Mouse (Mus musculus): ENCODE measurements at regions not wholly inside any gene's neighbourhood (a gene's known extent, or its start where the extent isn't known, plus 50 kb on each side); places are given as distances from the start of the nearest gene placed in this dataset.
A peak's percentile ranks its signal among the peaks of the same experiment; 100 is the strongest.

- DNase-seq = no peak
These were observed 205.8 kb upstream of the Jarid2 start for GRCm38 (mm10) chr13:44523516-44523915.

GRCm38 (mm10) chr13:44530867-44531564 is 198.3 kb upstream of the Jarid2 start:
- DNase-seq = no peak

- DNase-seq = no peak
These were observed 196.6 kb upstream of the Jarid2 start for GRCm38 (mm10) chr13:44532631-44533180.

- no peak for DNase-seq
These were observed 194.6 kb upstream of the Jarid2 start for GRCm38 (mm10) chr13:44534575-44535080.

GRCm38 (mm10) chr13:44535441-44535840 is 193.8 kb upstream of the Jarid2 start:
- no peak for DNase-seq

- DNase-seq = no peak
These were observed 191.0 kb upstream of the Jarid2 start for GRCm38 (mm10) chr13:44538238-44538637.

GRCm38 (mm10) chr13:44540401-44540800 is 188.9 kb upstream of the Jarid2 start:
- no peak for DNase-seq

DNA sequence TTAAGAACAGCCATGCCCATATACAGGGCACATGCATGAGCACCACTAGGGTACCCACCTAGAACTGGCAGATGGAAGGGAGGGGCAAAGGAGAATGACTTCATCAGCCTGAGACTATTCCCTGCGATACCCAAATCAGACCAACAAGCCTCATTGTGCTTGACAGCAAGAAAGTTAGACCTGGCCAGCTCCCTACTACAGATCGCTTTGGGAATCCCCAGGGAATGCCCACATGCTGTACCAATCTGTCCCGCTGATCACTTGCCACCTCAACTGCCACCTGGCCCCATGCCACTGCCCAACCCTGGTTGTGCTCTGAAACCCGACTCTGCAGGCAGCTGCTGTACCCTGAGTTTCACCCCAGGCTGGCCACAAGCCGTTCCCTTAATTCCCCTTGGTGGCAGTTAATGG is 188.0 kb upstream of the Jarid2 start:
- peak; percentile 80 to 82 for DNase-seq

GRCm38 (mm10) chr13:44544786-44545185 is 184.5 kb upstream of the Jarid2 start:
- peak; percentile 14 to 25 for DNase-seq

DNA sequence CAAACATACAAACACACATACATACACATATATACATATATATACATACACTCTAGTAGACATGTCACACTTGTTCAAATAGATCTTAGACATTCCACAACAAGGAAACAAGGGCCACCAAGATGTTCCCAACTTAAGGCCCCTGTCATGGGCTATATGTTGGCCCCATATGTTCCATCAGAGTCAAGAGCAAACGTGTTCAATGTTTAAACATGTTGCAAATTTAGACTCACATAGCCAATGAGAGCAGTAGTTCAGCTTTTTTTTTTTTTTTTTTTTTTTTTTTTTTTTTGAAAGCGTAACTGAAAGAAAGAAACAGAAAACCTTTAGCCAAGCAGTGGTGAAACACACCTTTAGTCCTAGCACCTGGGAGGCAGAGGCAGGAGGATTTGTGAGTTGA is 183.0 kb upstream of the Jarid2 start:
- DNase-seq = no peak

DNA sequence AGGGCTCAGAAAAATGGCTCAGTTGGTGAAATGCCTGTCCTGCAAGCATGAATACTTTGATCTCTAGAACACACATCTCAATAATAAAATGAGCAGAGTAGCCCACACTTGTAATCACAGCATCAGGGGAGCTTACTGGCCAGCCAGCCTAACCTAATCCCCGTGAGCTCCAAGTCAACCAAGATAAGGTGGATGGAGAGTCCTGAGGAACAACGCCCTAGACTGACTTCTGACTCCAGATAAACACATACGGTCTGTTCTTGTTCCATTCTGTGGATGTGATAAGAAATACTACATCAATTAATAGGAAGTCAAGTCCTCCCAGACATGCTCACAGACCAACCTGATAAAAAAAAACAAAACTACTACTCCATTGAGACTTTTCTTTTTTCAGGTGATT is 180.4 kb upstream of the Jarid2 start:
- DNase-seq = no peak

DNA sequence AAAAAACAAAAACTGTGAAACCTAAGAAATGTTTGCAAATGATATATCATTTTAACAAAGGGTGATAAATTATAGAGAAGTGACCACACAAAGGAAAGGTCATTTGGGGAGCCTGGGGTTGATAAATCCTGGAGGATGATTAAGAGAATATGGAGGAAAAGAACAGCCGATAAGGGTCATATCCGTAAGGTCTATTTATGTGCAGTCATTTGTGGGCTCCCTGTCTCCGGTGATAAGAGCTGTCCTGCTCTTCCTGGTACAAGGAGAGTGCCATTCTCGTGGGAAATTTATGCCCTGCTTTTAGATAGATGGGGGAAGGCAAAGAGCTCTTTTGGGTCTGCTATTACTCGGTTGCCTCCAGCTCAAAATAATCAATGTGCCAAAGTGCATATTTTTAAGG is 175.9 kb upstream of the Jarid2 start:
- DNase-seq = no peak

DNA sequence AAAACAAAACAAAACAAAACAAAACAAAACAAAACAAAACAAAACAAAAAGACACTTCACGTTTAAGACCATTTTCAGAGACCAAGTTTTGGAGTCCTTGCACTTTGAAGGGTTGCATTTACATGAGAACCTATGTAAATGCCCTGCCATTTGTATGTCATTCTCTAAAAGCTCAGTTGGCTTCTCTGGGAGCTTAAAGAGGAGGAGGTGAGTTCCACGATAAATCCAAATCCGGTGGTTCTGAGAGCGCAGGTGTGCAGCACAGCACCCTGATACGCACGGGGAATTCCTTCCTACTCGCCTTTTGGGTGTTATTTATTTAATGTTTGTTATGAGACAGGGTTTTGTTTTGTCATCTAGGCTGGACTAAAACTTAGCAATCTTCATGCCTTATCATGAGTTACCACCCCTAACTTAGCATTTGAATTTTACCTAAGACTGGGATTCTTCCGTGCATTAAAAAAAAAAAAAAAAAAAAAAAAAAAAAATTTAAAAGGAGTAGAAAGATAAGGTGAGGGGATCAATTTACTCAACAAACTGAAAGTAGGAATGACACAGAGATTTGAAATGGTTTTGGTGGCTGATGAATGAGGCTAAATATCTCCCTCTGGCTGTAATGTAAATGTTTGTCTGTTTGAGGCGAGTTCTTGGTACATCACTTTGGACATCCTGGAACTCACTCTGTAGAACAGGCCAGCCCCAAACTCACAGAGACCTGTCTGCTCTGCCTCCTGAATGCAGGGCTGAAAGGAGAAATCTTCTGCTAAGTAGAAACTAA is 174.4 kb upstream of the Jarid2 start:
- no peak for DNase-seq

DNA sequence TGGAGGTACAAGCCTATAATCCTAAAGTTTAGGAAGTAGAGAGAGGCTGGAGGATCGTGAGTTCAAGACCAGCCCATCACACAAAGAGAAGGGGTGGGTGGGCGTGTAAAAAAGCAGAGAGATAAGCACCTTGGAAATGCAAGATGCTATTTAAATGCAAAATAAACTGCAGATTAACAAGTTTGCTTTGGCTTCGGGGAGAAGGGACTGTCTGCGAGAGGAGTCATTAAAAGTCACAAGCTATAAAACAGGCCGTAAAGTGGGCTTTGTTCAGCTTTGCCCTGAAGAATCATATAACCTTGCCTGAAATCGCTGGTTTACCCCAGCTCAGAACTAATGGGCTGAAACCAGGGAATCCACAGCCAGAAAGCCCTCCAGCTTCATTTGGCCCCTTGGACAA is 173.3 kb upstream of the Jarid2 start:
- no peak for DNase-seq

- DNase-seq = no peak
These were observed 171.2 kb upstream of the Jarid2 start for GRCm38 (mm10) chr13:44558051-44558450.

DNA sequence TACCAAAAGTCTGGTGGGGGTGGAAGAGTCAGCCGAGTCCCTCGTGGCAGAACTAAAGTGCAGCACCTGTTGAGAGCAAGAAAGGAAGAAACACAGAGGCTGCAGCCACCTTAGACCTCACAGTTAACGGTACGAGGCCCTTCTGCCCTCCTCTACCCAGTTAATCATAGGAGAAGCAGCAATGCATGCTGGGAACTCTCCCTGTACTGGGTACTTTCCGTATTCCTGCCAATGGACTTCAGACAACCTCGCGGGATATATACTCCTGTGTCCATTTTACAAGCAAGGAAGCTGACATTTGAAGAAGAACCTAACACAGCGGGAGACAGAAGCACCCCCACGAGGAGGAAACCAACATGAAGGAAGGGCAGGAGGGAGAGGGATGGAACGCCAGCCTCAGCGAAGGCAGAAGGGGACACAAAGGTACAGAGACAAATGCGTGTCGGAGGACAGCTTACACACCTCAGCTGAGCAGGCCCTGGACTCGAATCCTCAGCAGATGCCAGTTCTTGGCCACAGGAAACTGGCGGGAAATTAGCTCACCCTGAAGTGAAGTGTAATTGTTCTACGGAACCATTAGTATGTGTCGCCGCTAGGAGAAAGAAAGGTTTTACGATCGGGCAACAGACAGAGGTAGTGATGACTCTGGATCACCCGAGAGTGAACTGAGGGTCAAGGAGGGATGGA is 170.6 kb upstream of the Jarid2 start:
- DNase-seq = peak; percentile 28 to 31

DNA sequence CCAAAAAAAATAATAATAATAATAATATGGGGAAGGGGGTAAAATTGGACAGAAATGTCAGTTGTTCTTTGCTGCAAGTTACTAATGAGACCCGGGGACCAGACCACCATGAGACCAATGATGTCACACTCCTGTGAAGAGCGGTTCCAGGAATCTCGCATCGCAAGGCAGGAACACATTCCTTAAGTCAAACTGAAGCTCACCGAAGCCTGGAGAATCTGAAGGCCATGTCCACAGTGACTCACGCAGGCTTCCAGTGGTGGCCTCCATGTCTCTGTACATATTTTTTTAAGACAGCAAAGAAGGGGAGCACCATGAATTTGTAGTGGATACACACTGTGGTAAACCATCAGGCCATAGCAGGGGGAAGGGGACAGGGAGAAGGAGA is 170.1 kb upstream of the Jarid2 start:
- no peak for DNase-seq

DNA sequence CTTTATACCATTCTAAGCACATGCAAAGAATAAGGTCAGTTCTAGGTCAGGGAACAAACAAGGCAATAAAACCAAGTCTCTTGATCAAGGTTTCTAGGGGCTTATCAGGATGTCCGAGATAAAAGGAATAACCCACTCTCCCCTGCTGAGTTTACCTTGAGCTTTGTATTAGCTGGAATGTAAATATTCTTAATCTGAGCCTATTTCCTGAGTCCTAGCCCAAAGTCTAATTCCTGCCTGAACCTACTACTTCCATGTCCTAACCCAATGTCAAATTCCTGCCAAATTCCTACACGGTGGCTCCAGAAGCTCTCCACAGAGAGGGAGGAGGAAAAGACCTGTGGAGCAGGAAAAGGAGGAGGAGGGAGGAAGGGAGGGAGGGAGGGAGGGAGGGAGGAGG is 169.6 kb upstream of the Jarid2 start:
- no peak for DNase-seq

GRCm38 (mm10) chr13:44564705-44565104 is 164.6 kb upstream of the Jarid2 start:
- no peak for DNase-seq

- no peak for DNase-seq
These were observed 161.6 kb upstream of the Jarid2 start for GRCm38 (mm10) chr13:44567696-44568095.

GRCm38 (mm10) chr13:44569241-44569778 is 160.0 kb upstream of the Jarid2 start:
- DNase-seq = no peak

DNA sequence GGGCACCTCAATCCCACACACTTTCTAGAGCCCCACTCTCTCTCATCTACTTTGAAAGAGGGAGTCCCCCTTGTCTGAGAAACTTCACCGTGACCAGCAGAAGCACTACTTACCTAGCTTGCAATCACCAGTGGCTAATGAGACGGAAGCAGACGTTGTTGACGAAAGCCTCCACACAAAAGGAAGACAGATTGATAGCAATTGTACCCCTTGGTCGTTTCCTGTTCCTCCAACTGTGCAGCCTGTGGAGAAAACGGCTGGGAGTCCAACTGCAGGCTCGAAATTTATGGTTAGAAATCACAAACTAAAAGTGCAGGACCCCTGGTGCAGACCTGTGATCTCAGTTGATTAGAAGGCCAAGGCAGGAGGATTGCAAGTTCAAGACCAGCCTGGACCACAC is 155.8 kb upstream of the Jarid2 start:
- DNase-seq = no peak

- DNase-seq = no peak
These were observed 150.1 kb upstream of the Jarid2 start for GRCm38 (mm10) chr13:44579215-44579614.
